Mouse (Mus musculus) G1E (cell line): ENCODE data around the gene Kirrel.

ENCODE experiments used
- CTCF ChIP-seq: IDR thresholded peaks from 2 replicates; pipeline ENCODE4 v1.5.1; 2012; ENCODE audit warnings: low read depth, low read length, inconsistent platforms, mixed read lengths
- GATA1 ChIP-seq: IDR thresholded peaks from 2 replicates; pipeline ENCODE4 v1.6.1; 2012; ENCODE audit warnings: borderline replicate concordance, low read length, inconsistent platforms, mixed read lengths
- GATA2 ChIP-seq: IDR thresholded peaks from 2 replicates; pipeline ENCODE4 v1.6.1; 2012; ENCODE audit warnings: low read depth, low read length, inconsistent platforms, borderline replicate concordance

DNA sequence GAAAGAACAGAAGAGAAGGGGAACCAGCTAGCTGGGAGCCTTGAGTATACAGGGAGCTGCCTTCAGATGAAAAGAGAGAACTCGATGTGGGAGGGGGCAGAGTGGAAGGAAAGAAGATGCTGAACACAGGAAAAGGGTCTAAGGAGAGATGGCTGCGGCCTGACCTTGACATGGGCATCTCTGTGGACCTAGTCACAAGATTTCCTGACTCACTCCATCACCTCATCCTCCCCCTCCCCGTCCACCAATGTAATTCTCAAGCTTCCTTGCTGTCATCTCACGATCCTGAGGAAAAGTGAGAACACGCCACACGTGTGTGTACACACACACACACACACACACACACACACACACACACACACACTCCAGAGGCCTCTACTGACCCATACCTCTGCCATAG, 17.2 kb downstream of the Kirrel start:
- TF ChIP-seq GATA1 (no peak), CTCF (no peak), GATA2 (no peak)
